12 mouse cellular contexts compared by ENCODE assay signal in the genomic region with DNA sequence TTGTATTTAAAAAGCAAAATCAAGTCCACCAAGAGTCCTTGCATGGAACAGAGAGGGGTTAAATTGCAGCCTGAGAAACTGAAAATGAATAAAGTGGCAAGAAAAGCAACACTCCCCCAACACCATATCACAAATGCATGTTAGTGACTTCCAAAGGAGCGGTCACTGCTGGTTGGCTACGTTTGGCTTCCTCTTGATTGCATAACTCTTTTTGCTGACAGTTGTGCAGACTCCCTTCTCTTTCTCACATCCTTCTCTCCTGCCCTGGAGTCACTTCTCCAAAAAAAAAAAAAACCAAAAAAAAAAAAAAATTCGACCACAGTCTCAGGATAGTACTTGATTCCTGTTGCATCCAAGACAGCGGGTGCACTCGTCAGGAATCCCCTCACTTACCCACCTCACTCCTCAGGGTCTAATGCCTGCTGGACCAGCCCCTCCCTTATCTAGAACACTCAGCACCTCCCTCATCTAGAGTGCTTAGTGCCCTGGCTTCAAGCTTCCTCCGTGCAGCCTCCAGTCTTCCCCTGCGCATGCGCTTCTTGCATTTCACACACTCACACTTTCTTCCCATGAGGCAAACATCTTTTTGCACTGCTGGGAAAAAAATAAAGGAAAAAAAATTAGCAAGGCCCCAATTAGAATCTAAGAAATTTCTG.
DNase-seq lines count a peak whose midpoint lies in the region; ATAC-seq and TF ChIP-seq lines count a peak whose summit lies in the region.
"Had no signal": no experiment of that assay in that cellular context is flagged by ENCODE, and none has a peak within 500 bp of the region (broad histone marks: within the 10 kb centered on the region; RNA-seq: fewer than 3 reads in every experiment).

No protein-coding gene starts in this region.

- no peaks in the 10 kb centered on the region for H3K9me3 ChIP-seq in lung, embryonic 14.5 days (ENCODE audit: low read depth, low read length)

- no peaks in the 10 kb centered on the region for H3K27me3 ChIP-seq in lung, embryonic 14.5 days (ENCODE audit: insufficient read depth, low read length)

- no peak for TF ChIP-seq POLR2A in lung, adult 2 months (IDR thresholded peaks at IDR 0.05; ENCODE audit: borderline replicate concordance, extremely low read depth, low read depth, low read length)

- no peaks in the 10 kb centered on the region for H3K4me1 ChIP-seq in lung, embryonic 14.5 days (ENCODE audit: insufficient read depth)
- no peaks in the 10 kb centered on the region for H3K4me1 ChIP-seq in lung, adult 2 months (ENCODE audit: control insufficient read depth, insufficient read depth, low read length)

- no peaks in the 10 kb centered on the region for H3K36me3 ChIP-seq in lung, embryonic 14.5 days (ENCODE audit: insufficient read depth)

- H3K4me2 ChIP-seq in lung, embryonic 14.5 days = no peak overlapping the region

- peak; percentile 63 for DNase-seq in lung, embryonic 14.5 days
- no peak for DNase-seq in lung, adult 2 months
- peak; percentile 59 to 68 for DNase-seq in heart, adult 9 months (ENCODE audit: low spot score in 2 of 2)
- peak; percentile 4 to 16 for DNase-seq in kidney, postnatal 4 days
- DNase-seq in urinary bladder, postnatal 10 days (ENCODE audit: low spot score) = no peak
- DNase-seq in embryo, embryonic 10.5 days (ENCODE audit: low spot score) = no peak
- no peak for DNase-seq in frontal cortex, postnatal 25 days (ENCODE audit: low spot score in 2 of 2)
- DNase-seq: cerebellum, adult 8-10 months; right cerebral cortex, adult 18-20 months; thymus, postnatal 36 days had no signal

- no peak overlapping the region for H3K9ac ChIP-seq in lung, embryonic 14.5 days

- no peak overlapping the region for H3K27ac ChIP-seq in lung, embryonic 14.5 days (ENCODE audit: low read depth)

- peak; percentile 91; the same call in 1 of the 2 replicates for ATAC-seq in lung, embryonic 14.5 days (ENCODE audit: insufficient read depth)
- peak; percentile 95 for ATAC-seq in monocyte, adult 5-6 weeks (replicated peaks; ENCODE audit: insufficient number of reproducible peaks, low FRiP score, low TSS enrichment, poor library complexity, severe bottlenecking)
- ATAC-seq: forebrain, embryonic 16.5 days had no signal

- H3K4me3 ChIP-seq in lung, embryonic 14.5 days (ENCODE audit: low read depth, low read length) = no peak overlapping the region
- H3K4me3 ChIP-seq in lung, adult 2 months (replicated peaks; ENCODE audit: extremely low read depth, low read depth, low read length) = no peak overlapping the region

- no peak for TF ChIP-seq CTCF in lung, embryonic 14.5 days (IDR thresholded peaks at IDR 0.05; ENCODE audit: low read depth)
- TF ChIP-seq CTCF in lung, adult 2 months (IDR thresholded peaks at IDR 0.05; ENCODE audit: insufficient read depth, low read length) = no peak

- WGBS in lung, embryonic 14.5 days = 37% methylated on average over 8 of the region's 8 CpGs
- WGBS in lung, adult 2 months = 49% methylated on average over 8 of the region's 8 CpGs

Comparison
In these comparisons a context has a peak if more than half of its experiments do, and no peak if none do; other contexts are left out.
1. DNase-seq: peak in lung, embryonic 14.5 days (single experiment), heart, adult 9 months (2 of 2) and kidney, postnatal 4 days (2 of 2); none in lung, adult 2 months (single experiment), urinary bladder, postnatal 10 days (single experiment), embryo, embryonic 10.5 days (single experiment) and frontal cortex, postnatal 25 days (0 of 2).